Mouse (Mus musculus) embryonic stem cell, embryonic (primary cell): ENCODE measurements around the gene Acsf3.

Experiments
- CTCF ChIA-PET, 4 experiments: fragments of 300-600 bp in 2 of 4; fragments of 350-600 bp in 2 of 4; sonication (Branson Sonifier 250); formaldehyde crosslinking; loops; one replicate each; lab custom pipeline; 2022; ENCODE audit warnings: inconsistent platforms in 2 of 4; lab: Charles Lee
- POLR2A ChIA-PET, 4 experiments: fragments of 300-600 bp in 2 of 4; fragments of 350-600 bp in 2 of 4; sonication (Branson Sonifier 250); formaldehyde crosslinking; loops; one replicate each; lab custom pipeline; 2022; ENCODE audit warnings: antibody characterized with exemption in 4 of 4, inconsistent platforms in 1 of 4; lab: Charles Lee

Gene Acsf3

DNA sequence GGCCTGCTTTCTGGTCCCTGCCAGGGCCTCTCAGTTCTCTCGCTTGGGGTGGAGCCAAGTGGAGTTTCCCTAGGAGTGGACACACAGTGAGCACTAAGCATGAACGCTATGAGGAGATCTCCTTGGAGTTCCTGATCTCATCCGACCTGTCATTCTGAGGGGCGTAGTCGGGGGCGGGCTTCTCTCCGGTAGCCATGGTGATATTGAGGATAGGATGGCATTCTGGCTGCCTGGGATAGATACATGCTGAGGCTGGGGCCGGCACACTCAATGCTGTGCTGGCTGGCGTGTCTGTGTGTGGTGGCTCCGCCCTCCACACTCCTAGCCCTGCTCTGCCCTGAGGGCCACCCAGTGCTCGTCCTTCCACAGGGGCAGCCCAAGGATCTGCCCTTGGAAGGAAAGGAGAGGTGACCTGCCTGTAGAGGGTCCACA lies 78.1 kb downstream of the Acsf3 start:
- CTCF ChIA-PET = no interaction called here

DNA sequence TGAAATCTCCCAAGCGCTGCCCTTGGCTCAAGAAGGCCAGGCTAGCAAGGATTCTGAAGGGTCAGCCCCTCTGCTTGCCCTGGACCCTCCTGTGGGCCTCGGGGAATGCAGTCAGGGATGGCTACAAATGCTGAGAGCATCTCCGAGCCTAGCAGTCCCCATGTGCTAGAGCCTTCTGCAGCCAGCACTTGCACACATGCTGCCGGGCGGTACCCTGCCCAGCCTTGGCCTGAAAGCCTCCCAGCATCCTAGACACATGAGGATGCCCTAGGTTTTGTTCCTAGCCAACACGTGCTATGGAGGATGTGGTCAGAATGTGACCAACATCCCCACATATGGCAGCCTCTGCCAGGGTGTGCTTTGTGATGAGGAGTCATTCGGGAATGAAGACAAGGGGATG lies 79.1 kb downstream of the Acsf3 start:
- POLR2A ChIA-PET = no interaction called here
- CTCF ChIA-PET = no interaction called here

More for the DNA sequence above, 78.1 kb downstream of the Acsf3 start:
- POLR2A ChIA-PET = no interaction called here

DNA sequence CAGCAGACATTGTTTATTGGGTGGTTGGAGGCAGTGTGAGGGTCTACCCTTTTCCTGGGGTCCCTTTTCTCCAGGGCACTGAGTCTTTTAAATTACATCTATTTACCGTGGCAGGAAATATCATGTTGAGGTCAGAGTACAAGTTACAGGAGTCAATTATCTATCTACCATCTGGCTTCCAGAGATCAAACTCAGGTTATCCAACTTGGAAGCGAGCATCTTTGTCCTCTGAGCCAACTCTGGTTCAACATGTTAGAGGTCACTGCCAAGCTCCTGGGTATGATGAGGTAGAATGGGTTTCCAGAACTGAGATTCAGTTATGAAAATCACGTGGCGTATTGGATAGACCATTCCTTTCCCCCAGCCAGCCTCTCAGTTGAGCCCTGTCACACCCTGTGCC lies 79.8 kb downstream of the Acsf3 start:
- POLR2A ChIA-PET = no interaction called here
- CTCF ChIA-PET = interaction anchor here in 1 of 4 experiments (0.8 kb wide), 1 partner anchor 72 kb away, joined by 3 read pairs; no protein-coding TSS in a partner anchor

DNA sequence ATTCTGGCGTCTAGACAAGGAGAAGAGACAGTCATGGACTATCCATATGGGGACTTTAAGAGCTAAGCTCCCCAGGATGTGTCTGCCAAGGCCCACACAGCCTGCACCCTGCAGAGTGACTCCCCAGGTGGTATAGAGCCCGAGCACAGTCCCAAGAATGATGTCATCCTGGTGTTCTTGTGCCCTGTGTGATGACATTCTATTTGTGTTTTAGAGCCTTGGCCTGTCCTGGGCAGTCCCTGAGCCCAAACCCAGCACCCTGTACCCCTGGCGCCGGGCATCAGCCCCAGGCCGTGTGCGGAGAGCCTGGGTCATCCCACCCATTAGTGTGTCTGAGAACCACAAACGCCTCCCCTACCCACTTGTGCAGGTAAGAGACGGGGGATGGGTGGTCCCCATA lies 81.0 kb downstream of the Acsf3 start:
- CTCF ChIA-PET = interaction anchor here in 2 of 4 experiments (0.7 kb wide), 2 partner anchors 22 to 152 kb away, joined by 3 to 5 read pairs; no protein-coding TSS in a partner anchor

DNA sequence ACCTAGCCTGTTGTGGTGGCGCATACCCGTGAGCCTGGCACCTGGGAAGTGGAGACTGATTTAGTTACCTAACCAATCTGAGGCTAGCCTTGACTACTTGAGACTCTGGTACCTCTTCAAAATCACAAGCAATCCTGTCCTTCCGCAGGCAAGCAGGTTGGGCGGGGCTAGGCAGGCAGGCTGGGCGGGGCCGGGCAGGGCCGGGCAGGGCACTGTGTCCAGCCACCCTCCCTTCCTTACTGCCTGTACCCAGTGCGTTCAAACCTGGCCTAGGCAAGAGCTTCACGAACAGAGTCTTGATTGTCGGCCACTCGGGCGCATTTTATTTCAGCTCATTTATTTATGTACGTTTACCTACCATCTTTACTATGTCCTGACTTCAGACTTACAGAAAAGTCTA lies 84.6 kb downstream of the Acsf3 start:
- POLR2A ChIA-PET = interaction anchor here in 2 of 4 experiments (0.6 to 2.4 kb wide), 6 partner anchors 9 to 465 kb away, joined by 3 to 5 read pairs (median 4); no protein-coding TSS in a partner anchor
- CTCF ChIA-PET = no interaction called here

More for the DNA sequence above, 81.0 kb downstream of the Acsf3 start:
- POLR2A ChIA-PET = interaction anchor here in 1 of 4 experiments (0.8 to 1.1 kb wide), 2 partner anchors 46 to 325 kb away, joined by 3 read pairs; no protein-coding TSS in a partner anchor

DNA sequence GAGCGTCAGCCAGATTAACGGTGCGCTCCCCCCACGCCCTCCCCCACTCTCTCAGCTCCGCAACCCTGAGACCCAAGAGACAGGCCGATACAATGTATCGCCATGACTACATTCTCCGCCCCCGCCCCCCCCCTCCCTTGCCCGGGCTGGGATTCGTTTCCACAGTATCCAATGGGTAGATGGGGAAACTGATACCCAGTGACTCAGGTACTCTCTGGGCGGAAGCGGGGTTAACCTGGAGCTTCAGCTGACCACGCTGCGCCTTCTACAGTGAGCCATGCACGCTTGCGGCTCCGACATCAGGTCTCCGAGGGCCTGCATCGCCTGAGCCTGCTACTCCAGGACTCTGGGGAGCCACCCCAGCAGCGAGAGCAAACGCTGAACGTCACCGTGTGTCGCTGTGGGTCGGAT lies 89.4 kb downstream of the Acsf3 start:
- ChIA-PET POLR2A (interaction anchor here in 2 of 4 experiments (0.6 to 2.1 kb wide), 3 partner anchors 177 to 318 kb away, joined by 3 to 7 read pairs (median 3); no protein-coding TSS in a partner anchor), CTCF (interaction anchor here in 2 of 4 experiments (0.6 to 1.7 kb wide), 5 partner anchors 8 to 1940 kb away, joined by 3 to 7 read pairs (median 4); no protein-coding TSS in a partner anchor)

DNA sequence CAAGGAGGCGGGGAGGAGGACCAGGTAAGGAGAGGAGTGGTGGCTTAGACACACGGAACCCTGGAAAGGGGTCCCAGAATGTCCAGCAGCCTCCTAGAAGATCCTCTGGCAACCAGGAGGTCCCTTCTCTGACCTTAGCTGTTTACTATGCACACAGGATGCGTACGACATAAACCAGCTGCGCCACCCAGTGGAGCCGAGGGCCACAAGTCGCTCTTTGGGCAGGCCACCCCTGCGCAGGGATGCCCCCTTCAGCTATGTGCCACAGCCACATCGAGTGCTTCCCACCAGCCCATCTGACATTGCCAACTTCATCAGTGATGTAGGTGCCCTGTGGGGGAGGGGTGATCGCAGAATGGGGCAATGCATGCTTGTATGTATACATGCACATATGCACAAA lies 90.2 kb downstream of the Acsf3 start:
- CTCF ChIA-PET = interaction anchor here in 2 of 4 experiments (1.0 to 1.7 kb wide), 3 partner anchors 31 to 956 kb away, joined by 4 read pairs; no protein-coding TSS in a partner anchor
- POLR2A ChIA-PET = interaction anchor here in 1 of 4 experiments (0.6 to 2.1 kb wide), 3 partner anchors 176 to 243 kb away, joined by 3 to 7 read pairs (median 3); partner anchors contain the start of gene Ankrd11

GRCm38 (mm10) chr8:122866231-122866630 lies 90.9 kb downstream of the Acsf3 start:
- ChIA-PET CTCF (interaction anchor here in 2 of 4 experiments (1.4 to 1.7 kb wide), 2 partner anchors 32 kb away, joined by 3 to 4 read pairs; no protein-coding TSS in a partner anchor), POLR2A (interaction anchor here in 1 of 4 experiments (0.9 kb wide), 1 partner anchor 176 kb away, joined by 3 read pairs; the partner anchor contains the start of gene Ankrd11)
